Mouse (Mus musculus) erythroblast, embryonic 14.5 days (primary cell): ENCODE data around the gene Prmt7. TPM values are rescaled to one million over a fixed set of nuclear protein-coding genes. Genes with fewer than 3 reads are reported as not detected.

Experiments used
- H3K27me3 ChIP-seq: 2 replicates; pipeline ENCODE4 v1.6.1; 2012; ENCODE audit warnings: inconsistent platforms; ENCODE audit not compliant: control insufficient read depth
- H3K36me3 ChIP-seq: 2 replicates; pipeline ENCODE4 v1.6.1; 2012; ENCODE audit warnings: mild to moderate bottlenecking, inconsistent platforms; ENCODE audit not compliant: control insufficient read depth
- H3K4me1 ChIP-seq: 2 replicates; pipeline ENCODE4 v1.6.1; 2012; ENCODE audit warnings: inconsistent platforms; ENCODE audit not compliant: control insufficient read depth
- H3K4me3 ChIP-seq: replicated peaks from 2 replicates; pipeline ENCODE3; 2012; ENCODE audit warnings: moderate library complexity, mild to moderate bottlenecking, inconsistent platforms
- H3K9me3 ChIP-seq: 2 replicates; pipeline ENCODE4 v1.6.1; 2012; ENCODE audit warnings: low read length, inconsistent platforms, mixed read lengths; ENCODE audit not compliant: control insufficient read depth
- GATA1 ChIP-seq: IDR thresholded peaks from 2 replicates; pipeline ENCODE4 v1.6.1; 2012; ENCODE audit warnings: low read length, inconsistent platforms, mixed read lengths
- TAL1 ChIP-seq: IDR thresholded peaks from 3 replicates; pipeline ENCODE4 v1.6.1; 2012; ENCODE audit warnings: low read length, inconsistent platforms, mixed read lengths
- polyA plus RNA-seq: library from polyadenylated mRNA; stranded (reverse); fragments of >175 nt; gene quantifications from 2 replicates; pipeline ENCODE4 v1.2.3, GENCODE M21; 2012

Gene Prmt7
- polyA plus RNA-seq, 1 experiment, result 0.36 TPM

DNA sequence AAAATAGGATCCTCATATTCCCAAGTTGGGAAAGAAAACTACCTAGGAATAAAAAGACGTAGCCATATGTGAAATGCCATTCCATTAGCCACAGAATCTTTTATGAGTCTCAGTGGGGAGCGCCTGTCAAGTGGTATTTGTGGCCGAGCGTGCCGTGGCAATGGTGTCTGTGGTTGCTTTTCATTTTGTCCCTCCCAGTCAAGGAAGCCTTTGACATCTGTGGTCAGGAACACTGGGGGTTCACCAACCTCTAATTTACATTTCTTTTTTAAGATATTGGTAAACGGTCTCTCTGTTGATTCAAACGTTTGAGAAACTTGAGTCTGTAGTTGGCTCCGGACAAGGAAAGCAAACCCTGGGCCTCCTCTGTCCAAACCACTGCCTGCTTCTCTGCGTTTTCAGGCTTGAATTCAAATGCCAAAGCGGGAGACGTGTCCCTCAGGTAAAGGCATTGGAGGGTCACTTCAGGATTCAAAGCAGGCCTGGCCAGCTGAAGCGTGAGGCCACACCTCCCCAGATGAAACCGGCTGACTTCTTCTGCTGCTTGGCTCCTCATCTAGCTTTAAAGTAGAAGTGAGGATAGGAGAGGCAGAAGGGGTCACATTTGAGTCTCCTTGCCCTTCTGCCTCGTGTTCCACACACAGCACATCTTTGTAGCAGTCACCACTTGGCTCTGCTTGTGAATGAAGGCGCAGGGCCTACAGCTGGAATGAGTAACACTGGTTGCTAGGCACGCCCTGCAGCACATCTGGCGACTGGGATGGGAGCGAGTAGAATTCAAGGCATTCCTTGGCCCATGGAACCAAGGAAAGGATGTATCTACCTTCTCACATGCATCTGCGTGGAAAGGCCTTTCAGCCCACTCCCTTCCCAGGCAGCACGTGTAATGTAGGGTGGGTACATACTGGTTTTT, 82.0 kb downstream of the Prmt7 start:
- Histone ChIP-seq H3K4me3 (no peak overlapping the region), H3K9me3 (no peaks in the 10 kb centered on the region), H3K27me3 (no peaks in the 10 kb centered on the region), H3K36me3 (no peaks in the 10 kb centered on the region), H3K4me1 (peaks cover 2% of the 10 kb centered on the region)
- no peak for TF ChIP-seq TAL1
- no peak for TF ChIP-seq GATA1

DNA sequence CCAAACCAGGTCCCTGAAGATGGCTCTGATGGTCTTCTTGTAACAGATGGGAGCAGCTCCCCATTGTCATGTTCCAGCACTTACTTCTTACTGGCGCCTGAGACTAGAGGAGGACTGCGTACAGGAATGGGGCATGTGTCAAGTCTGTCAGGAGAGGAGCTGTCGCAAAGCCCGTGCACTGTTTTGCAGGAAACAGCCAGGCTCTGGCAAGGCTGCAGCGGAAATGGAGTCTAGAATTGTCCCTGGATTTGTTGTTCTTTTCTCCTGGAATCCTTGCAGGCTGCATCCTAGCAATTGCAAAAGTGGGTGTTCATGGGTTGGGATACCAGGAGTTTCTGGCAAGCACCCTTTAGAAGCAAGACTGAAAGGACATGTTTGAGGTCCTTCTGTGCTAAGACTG, 87.5 kb downstream of the Prmt7 start:
- Histone ChIP-seq H3K36me3 (no peaks in the 10 kb centered on the region), H3K4me3 (no peak overlapping the region), H3K27me3 (no peaks in the 10 kb centered on the region), H3K9me3 (no peaks in the 10 kb centered on the region), H3K4me1 (no peaks in the 10 kb centered on the region)
- TF ChIP-seq TAL1 (no peak), GATA1 (no peak)

- Histone ChIP-seq H3K9me3 (no peaks in the 10 kb centered on the region), H3K36me3 (no peaks in the 10 kb centered on the region), H3K4me3 (no peak overlapping the region), H3K27me3 (no peaks in the 10 kb centered on the region), H3K4me1 (no peaks in the 10 kb centered on the region)
- TF ChIP-seq GATA1, result no peak
- no peak for TF ChIP-seq TAL1
Observed at GRCm38 (mm10) chr8:106298846-106299245, 88.1 kb downstream of the Prmt7 start.

- Histone ChIP-seq H3K27me3 (no peaks in the 10 kb centered on the region), H3K36me3 (no peaks in the 10 kb centered on the region), H3K9me3 (no peaks in the 10 kb centered on the region), H3K4me1 (no peaks in the 10 kb centered on the region), H3K4me3 (no peak overlapping the region)
- no peak for TF ChIP-seq TAL1
- no peak for TF ChIP-seq GATA1
Observed at GRCm38 (mm10) chr8:106299686-106300085, 89.0 kb downstream of the Prmt7 start.

DNA sequence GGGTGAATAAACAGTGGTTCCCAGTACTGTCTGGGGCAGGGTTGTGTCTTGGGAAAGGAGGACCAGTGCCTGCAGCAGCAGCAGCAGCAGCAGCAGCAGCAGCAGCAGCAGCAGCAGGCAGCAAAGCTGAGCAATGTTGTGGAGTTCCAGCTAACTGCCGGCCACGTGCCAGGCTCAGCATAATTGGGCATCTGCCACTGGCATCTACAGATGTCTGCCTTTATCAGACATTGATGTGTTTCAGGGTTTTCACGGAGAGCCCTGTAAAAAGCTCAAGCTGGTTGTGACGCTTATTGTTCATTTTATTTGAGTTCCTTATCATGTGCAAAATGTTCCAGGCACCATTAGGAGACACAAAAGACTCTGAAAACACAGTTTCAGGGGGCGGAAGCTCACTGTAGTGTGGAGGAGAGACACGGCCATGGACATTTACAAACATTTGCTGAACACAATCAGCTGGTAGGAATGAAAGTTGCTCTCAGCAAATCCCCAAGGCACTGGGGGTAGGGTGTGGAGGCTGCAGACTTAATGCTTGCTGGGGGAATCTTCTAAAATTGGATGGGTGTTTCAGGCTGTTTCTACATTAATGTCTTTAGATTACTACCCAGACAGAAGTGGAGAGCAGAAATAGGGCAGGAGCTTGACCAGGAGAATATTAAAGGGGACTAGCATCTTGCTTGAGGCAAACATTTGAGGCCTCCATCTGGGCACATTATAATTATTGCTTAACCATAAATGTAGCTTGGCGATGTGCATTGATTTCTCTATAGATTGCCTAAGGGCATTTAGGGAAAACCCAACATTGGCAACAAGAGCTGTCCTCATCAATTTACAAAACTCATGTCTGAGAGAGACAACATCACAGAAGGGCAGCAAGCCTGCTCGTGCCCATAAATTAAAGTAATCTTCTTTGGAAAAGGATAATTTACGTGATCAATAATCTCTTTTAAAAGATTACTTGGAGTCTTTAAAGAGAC, 90.3 kb downstream of the Prmt7 start:
- Histone ChIP-seq H3K9me3 (no peaks in the 10 kb centered on the region), H3K4me3 (no peak overlapping the region), H3K36me3 (no peaks in the 10 kb centered on the region), H3K27me3 (no peaks in the 10 kb centered on the region), H3K4me1 (no peaks in the 10 kb centered on the region)
- TF ChIP-seq TAL1 (no peak), GATA1 (no peak)

Other genes with a start within 250 kb of the Prmt7 start
- 1.7 and 1.9 TPM in 2 replicates for gene Slc12a4, start 244.8 kb upstream of the Prmt7 start, polyA plus RNA-seq
- gene Dpep3, start 231.5 kb upstream of the Prmt7 start, polyA plus RNA-seq, result not detected in 2 replicates
- 0.25 and 0.47 TPM in 2 replicates for gene Dus2, start 219.6 kb upstream of the Prmt7 start, polyA plus RNA-seq
- not detected in 2 replicates for gene Dpep2nb, start 205.0 kb upstream of the Prmt7 start, polyA plus RNA-seq
- 0.74 and 1.1 TPM in 2 replicates for gene Ddx28, start 199.1 kb upstream of the Prmt7 start, polyA plus RNA-seq
- gene Nfatc3, start 152.1 kb upstream of the Prmt7 start, polyA plus RNA-seq, result 0.45 and 0.54 TPM in 2 replicates
- gene Esrp2, start 74.0 kb upstream of the Prmt7 start, polyA plus RNA-seq, result 0.02 TPM in 1 of 2 replicates, not detected in the other
- gene Pla2g15, start 60.5 kb upstream of the Prmt7 start, polyA plus RNA-seq, result 0.10 and 0.11 TPM in 2 replicates
- gene Slc7a6, start 42.1 kb upstream of the Prmt7 start, polyA plus RNA-seq, result 0.03 and 0.06 TPM in 2 replicates
- 1.2 and 1.4 TPM in 2 replicates for gene Slc7a6os, start within 50 bp of the Prmt7 start, polyA plus RNA-seq
- gene Smpd3, start 127.1 kb downstream of the Prmt7 start, polyA plus RNA-seq, result not detected in 2 replicates
- gene Zfp90, start 204.4 kb downstream of the Prmt7 start, polyA plus RNA-seq, result 0.01 and 0.02 TPM in 2 replicates